Mouse (Mus musculus) small intestine, adult 2 months (tissue): ENCODE data around the gene Mcemp1.

ENCODE experiments used
- CTCF ChIP-seq: fragments of 200-500 bp; IDR thresholded peaks from 2 replicates; pipeline ENCODE4 v1.5.1; 2012; ENCODE audit warnings: low read depth, mild to moderate bottlenecking, control low read depth, inconsistent platforms, low read length, moderate library complexity, mixed read lengths; ENCODE audit not compliant: insufficient replicate concordance, insufficient read length; ENCODE audit errors: extremely low read depth
- POLR2A ChIP-seq: fragments of 200-500 bp; IDR thresholded peaks from 2 replicates; pipeline ENCODE4 v1.6.1; 2012; ENCODE audit warnings: low read depth, mild to moderate bottlenecking, control low read depth, inconsistent platforms, low read length, moderate library complexity

GRCm38 (mm10) chr8:3687537-3687936, 22.0 kb downstream of the Mcemp1 start:
- TF ChIP-seq CTCF (no peak), POLR2A (no peak)
